Mouse (Mus musculus) intestine, embryonic 14.5 days (tissue): ENCODE measurements around the gene Olfr435. TPM values are rescaled to one million over a fixed set of nuclear protein-coding genes. Genes with fewer than 3 reads are reported as not detected.
"Not testable (repeated sequence)": the region's sequence is repeated elsewhere in the genome, so short reads cannot be mapped to it uniquely, and the experiment has no call there.

Experiments
- ATAC-seq: fragments of 200-750 bp; cut with Nextera tagmentation; replicated peaks from 2 replicates; pipeline ENCODE4 v1.8.0; 2017; ENCODE audit warnings: low read depth, moderate number of reproducible peaks, moderate TSS enrichment, moderate library complexity; ENCODE audit not compliant: low FRiP score, low TSS enrichment
- DNase-seq: peaks from one replicate; pipeline ENCODE4 v3.0.0-alpha.2; 2018; ENCODE audit warnings: low spot score
- H3K27ac ChIP-seq: fragments of 300-500 bp; sonication (generic); 2 replicates; pipeline ENCODE4 v1.5.1; 2014; ENCODE audit warnings: low read depth, mild to moderate bottlenecking, control low read depth
- H3K27me3 ChIP-seq: fragments of 300-500 bp; sonication (generic); replicated peaks from 2 replicates; pipeline ENCODE4 v1.6.1; 2014; ENCODE audit warnings: low read length, control low read depth; ENCODE audit not compliant: control insufficient read depth, insufficient read depth
- H3K36me3 ChIP-seq: fragments of 300-500 bp; sonication (generic); 2 replicates; pipeline ENCODE4 v1.6.1; 2014; ENCODE audit warnings: low read length, control low read depth; ENCODE audit not compliant: control insufficient read depth, insufficient read depth
- H3K4me1 ChIP-seq: fragments of 300-500 bp; sonication (generic); replicated peaks from 2 replicates; pipeline ENCODE4 v1.6.1; 2014; ENCODE audit warnings: low read length, control low read depth, mixed read lengths; ENCODE audit not compliant: control insufficient read depth, insufficient read depth
- H3K4me2 ChIP-seq: fragments of 300-500 bp; sonication (generic); 2 replicates; pipeline ENCODE4 v1.6.1; 2014; ENCODE audit warnings: low read length
- H3K4me3 ChIP-seq: fragments of 300-500 bp; sonication (generic); 2 replicates; pipeline ENCODE4 v1.5.1; 2014; ENCODE audit warnings: low read depth, low read length, control low read depth, mixed read lengths
- H3K9ac ChIP-seq: fragments of 300-500 bp; sonication (generic); 2 replicates; pipeline ENCODE4 v1.6.1; 2014; ENCODE audit warnings: mild to moderate bottlenecking, low read length
- H3K9me3 ChIP-seq: fragments of 300-500 bp; sonication (generic); 2 replicates; pipeline ENCODE4 v1.6.1; 2016; ENCODE audit warnings: low read length, control low read depth; ENCODE audit not compliant: control insufficient read depth
- WGBS: fragments of 180-500 bp; shearing (Covaris S2); extraction: QIAGEN DNeasy Blood & Tissue Kit; methylation state at CpG from one replicate; pipeline ENCODE4 v1.1.7; 2014; 5-methylcytosine and 5-hydroxymethylcytosine counted together
- polyA plus RNA-seq: library from polyadenylated mRNA; unstranded; fragments of >200 nt; fragmentation: Nextera tagmentation; extraction: Ambion mirVana; gene quantifications from 2 replicates; pipeline ENCODE4 v1.2.1, GENCODE M21; 2014

Olfr435 gene
- polyA plus RNA-seq, 1 experiment from 2014 or later = not detected

GRCm38 (mm10) chr6:43202786-43203185 is 5.8 kb downstream of the Olfr435 start:
- no peak for DNase-seq
- Histone ChIP-seq H3K4me1 (no peaks in the 10 kb centered on the region), H3K9me3 (no peaks in the 10 kb centered on the region), H3K4me2 (no peak overlapping the region), H3K4me3 (no peak overlapping the region), H3K36me3 (no peaks in the 10 kb centered on the region), H3K27me3 (no peaks in the 10 kb centered on the region), H3K27ac (no peak overlapping the region), H3K9ac (no peak overlapping the region)
- ATAC-seq = no peak

GRCm38 (mm10) chr6:43205355-43205754 is 8.4 kb downstream of the Olfr435 start:
- no peaks in the 10 kb centered on the region for H3K4me1 ChIP-seq
- no peak for ATAC-seq
- no peak overlapping the region for H3K4me2 ChIP-seq
- no peaks in the 10 kb centered on the region for H3K27me3 ChIP-seq
- H3K9me3 ChIP-seq = no peaks in the 10 kb centered on the region
- 37% methylated on average over 2 of the region's 2 CpGs for WGBS
- no peak overlapping the region for H3K4me3 ChIP-seq
- DNase-seq = no peak
- no peak overlapping the region for H3K9ac ChIP-seq
- no peaks in the 10 kb centered on the region for H3K36me3 ChIP-seq
- no peak overlapping the region for H3K27ac ChIP-seq

- not testable (repeated sequence) for H3K4me3 ChIP-seq, ATAC-seq
Measured at GRCm38 (mm10) chr6:43212873-43213272, 15.9 kb downstream of the Olfr435 start, which contains the start of gene Olfr434. TSS of gene Olfr434 (plus strand) at chr6:43213021.

GRCm38 (mm10) chr6:43231255-43231654 is 34.3 kb downstream of the Olfr435 start, which contains the start of gene Olfr47:
TSS of gene Olfr47 (plus strand) at chr6:43231529.
- ATAC-seq, DNase-seq, H3K9me3 ChIP-seq, H3K27ac ChIP-seq, H3K4me1 ChIP-seq, H3K4me2 ChIP-seq, H3K9ac ChIP-seq, H3K27me3 ChIP-seq, H3K36me3 ChIP-seq, H3K4me3 ChIP-seq: not testable (repeated sequence)
- 80% methylated on average over 1 of the region's 1 CpGs for WGBS

More at GRCm38 (mm10) chr6:43212873-43213272, 15.9 kb downstream of the Olfr435 start, which contains the start of gene Olfr434:
- not testable (repeated sequence) for H3K4me1 ChIP-seq, H3K9me3 ChIP-seq, H3K27me3 ChIP-seq, H3K36me3 ChIP-seq, DNase-seq, H3K4me2 ChIP-seq, H3K27ac ChIP-seq, H3K9ac ChIP-seq

DNA sequence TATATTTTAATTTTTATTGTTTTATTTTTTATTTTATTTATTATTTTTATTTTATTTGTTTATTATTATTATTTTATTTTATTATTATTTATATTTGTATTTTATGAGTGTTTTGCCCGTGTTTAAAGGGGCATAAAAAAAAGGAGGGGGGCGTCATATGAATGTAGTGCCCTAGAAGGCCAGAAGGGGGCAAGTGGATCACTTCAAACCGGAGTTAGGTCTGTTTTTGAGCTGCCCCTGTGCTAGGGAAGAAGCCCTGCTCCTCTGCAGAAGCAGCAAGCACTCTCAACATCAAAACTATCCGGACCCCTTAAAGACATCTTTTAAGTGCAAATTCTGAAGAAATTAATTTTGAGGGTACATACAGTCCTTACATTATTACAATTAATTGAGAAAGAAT is 45.1 kb downstream of the Olfr435 start:
- Histone ChIP-seq H3K36me3 (no peaks in the 10 kb centered on the region), H3K27ac (no peak overlapping the region), H3K4me1 (no peaks in the 10 kb centered on the region), H3K27me3 (no peaks in the 10 kb centered on the region), H3K9me3 (no peaks in the 10 kb centered on the region), H3K9ac (no peak overlapping the region), H3K4me3 (no peak overlapping the region), H3K4me2 (no peak overlapping the region)
- DNase-seq (no peak), ATAC-seq (no peak)
- WGBS = 14% methylated on average over 4 of the region's 4 CpGs

GRCm38 (mm10) chr6:43247396-43247795 is 50.5 kb downstream of the Olfr435 start:
- Histone ChIP-seq H3K27ac (no peak overlapping the region), H3K4me1 (no peaks in the 10 kb centered on the region), H3K36me3 (no peaks in the 10 kb centered on the region), H3K9ac (no peak overlapping the region), H3K4me3 (no peak overlapping the region), H3K27me3 (no peaks in the 10 kb centered on the region), H3K4me2 (no peak overlapping the region), H3K9me3 (no peaks in the 10 kb centered on the region)
- WGBS = 66% methylated on average over 3 of the region's 3 CpGs
- DNase-seq (no peak), ATAC-seq (no peak)

- ATAC-seq (no peak), DNase-seq (no peak)
- Histone ChIP-seq H3K36me3 (no peaks in the 10 kb centered on the region), H3K9me3 (no peaks in the 10 kb centered on the region), H3K9ac (no peak overlapping the region), H3K27me3 (no peaks in the 10 kb centered on the region), H3K4me1 (no peaks in the 10 kb centered on the region), H3K27ac (no peak overlapping the region), H3K4me2 (no peak overlapping the region), H3K4me3 (no peak overlapping the region)
- 62% methylated on average over 1 of the region's 1 CpGs for WGBS
Measured at GRCm38 (mm10) chr6:43252994-43253393, 56.0 kb downstream of the Olfr435 start.

Other genes starting within 250 kb of the Olfr435 start
- gene Olfr444, start 248.1 kb upstream of the Olfr435 start, polyA plus RNA-seq = not detected in 2 replicates
- gene Olfr441, start 90.8 kb upstream of the Olfr435 start, polyA plus RNA-seq = not detected in 2 replicates
- gene Olfr237-ps1, start 50.6 kb upstream of the Olfr435 start, polyA plus RNA-seq = not detected in 2 replicates
- not detected in 2 replicates for gene Olfr437, start 33.9 kb upstream of the Olfr435 start, polyA plus RNA-seq
- not detected in 2 replicates for gene Olfr13, start 25.0 kb upstream of the Olfr435 start, polyA plus RNA-seq
- not detected in 2 replicates for gene Olfr434, start 15.9 kb downstream of the Olfr435 start, polyA plus RNA-seq
- gene Olfr47, start 34.4 kb downstream of the Olfr435 start, polyA plus RNA-seq = not detected in 2 replicates
- 17.3 and 20.3 TPM in 2 replicates for gene Arhgef5, start 68.4 kb downstream of the Olfr435 start, polyA plus RNA-seq
- not detected in 2 replicates for gene Nobox, start 112.4 kb downstream of the Olfr435 start, polyA plus RNA-seq